Mouse (Mus musculus): ENCODE results near the gene Rab36. TPM values are rescaled to one million over a fixed set of nuclear protein-coding genes. Genes with fewer than 3 reads are reported as not detected.

Gene Rab36
- polyA plus RNA-seq, 1 experiment from 2014 or later: 1.9 TPM

- Histone ChIP-seq H3K27ac (replicated peaks) (peak overlapping the region; percentile 45; the same call in 1 of the 2 replicates), H3K4me3 (ENCODE audit: low read depth, low read length) (peak overlapping the region; percentile 82), H3K4me1 (replicated peaks; ENCODE audit: control insufficient read depth, insufficient read depth) (peaks cover 12% of the 10 kb centered on the region; the same call in 1 of the 2 replicates), H3K9me3 (ENCODE audit: control insufficient read depth, low read length) (no peaks in the 10 kb centered on the region), H3K36me3 (ENCODE audit: control insufficient read depth, insufficient read depth, low read length) (no peaks in the 10 kb centered on the region), H3K27me3 (ENCODE audit: control insufficient read depth, insufficient read depth, low read length) (no peaks in the 10 kb centered on the region), H3K9ac (ENCODE audit: low read length) (peak overlapping the region; percentile 82), H3K4me2 (replicated peaks; ENCODE audit: low read depth) (peak overlapping the region; percentile 86)
- TF ChIP-seq EP300 (optimal IDR thresholded peaks at IDR 0.05) (no peak), CTCF (IDR thresholded peaks at IDR 0.05; ENCODE audit: low read depth) (no peak)
- whole genome bisulfite sequencing: 7% methylated on average over 71 of the region's 71 CpGs
- DNase-seq (ENCODE audit: low spot score) (peak; percentile 33), ATAC-seq (ENCODE audit: low FRiP score, low TSS enrichment) (no peak)
These were observed 24.7 kb downstream of the Rab36 start for GRCm38 (mm10) chr10:75061341-75062188.

- peak overlapping the region; percentile 82 for H3K9ac ChIP-seq (ENCODE audit: low read length)
- no peak for ATAC-seq (ENCODE audit: low FRiP score, low TSS enrichment)
- H3K27me3 ChIP-seq (ENCODE audit: control insufficient read depth, insufficient read depth, low read length): no peaks in the 10 kb centered on the region
- 26% methylated on average over 6 of the region's 6 CpGs for WGBS
- H3K4me3 ChIP-seq (ENCODE audit: low read depth, low read length): peak overlapping the region; percentile 82
- DNase-seq (ENCODE audit: low spot score): peak; percentile 31
- H3K4me1 ChIP-seq (replicated peaks; ENCODE audit: control insufficient read depth, insufficient read depth): peaks cover 12% of the 10 kb centered on the region; the same call in 1 of the 2 replicates
- H3K9me3 ChIP-seq (ENCODE audit: control insufficient read depth, low read length): no peaks in the 10 kb centered on the region
- H3K4me2 ChIP-seq (replicated peaks; ENCODE audit: low read depth): peak overlapping the region; percentile 86
- TF ChIP-seq CTCF (IDR thresholded peaks at IDR 0.05; ENCODE audit: low read depth): no peak
- TF ChIP-seq EP300 (optimal IDR thresholded peaks at IDR 0.05): no peak
- no peaks in the 10 kb centered on the region for H3K36me3 ChIP-seq (ENCODE audit: control insufficient read depth, insufficient read depth, low read length)
- H3K27ac ChIP-seq (replicated peaks): no peak overlapping the region
These were observed 25.3 kb downstream of the Rab36 start for GRCm38 (mm10) chr10:75062189-75062561.

DNA sequence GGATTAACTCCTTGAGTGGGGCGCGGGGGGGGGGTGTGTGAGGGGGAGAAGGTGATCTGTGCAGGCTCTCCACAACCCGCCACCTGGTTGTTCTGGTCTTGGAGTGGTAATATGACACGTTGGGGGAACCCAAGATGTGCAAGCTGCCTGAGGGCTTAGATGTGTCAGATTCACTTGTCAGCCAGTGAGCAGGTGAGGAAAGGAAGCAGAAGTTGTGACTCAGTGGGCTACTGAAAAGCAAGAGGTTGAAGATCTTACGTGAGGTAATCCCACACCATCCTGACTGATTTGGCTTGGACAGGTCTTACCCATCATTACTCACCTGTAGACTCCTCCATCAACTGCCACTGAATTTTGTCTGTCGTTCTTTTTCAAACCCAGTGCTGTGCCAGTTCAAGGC, 25.8 kb downstream of the Rab36 start:
- H3K4me2 ChIP-seq (replicated peaks; ENCODE audit: low read depth): peak overlapping the region; percentile 86
- TF ChIP-seq CTCF (IDR thresholded peaks at IDR 0.05; ENCODE audit: low read depth): no peak
- TF ChIP-seq EP300 (optimal IDR thresholded peaks at IDR 0.05): no peak
- ATAC-seq (ENCODE audit: low FRiP score, low TSS enrichment): no peak
- no peaks in the 10 kb centered on the region for H3K9me3 ChIP-seq (ENCODE audit: control insufficient read depth, low read length)
- no peaks in the 10 kb centered on the region for H3K36me3 ChIP-seq (ENCODE audit: control insufficient read depth, insufficient read depth, low read length)
- no peaks in the 10 kb centered on the region for H3K27me3 ChIP-seq (ENCODE audit: control insufficient read depth, insufficient read depth, low read length)
- no peak overlapping the region for H3K27ac ChIP-seq (replicated peaks)
- whole genome bisulfite sequencing: 33% methylated on average over 6 of the region's 6 CpGs
- no peak overlapping the region for H3K9ac ChIP-seq (ENCODE audit: low read length)
- peaks cover 12% of the 10 kb centered on the region; the same call in 1 of the 2 replicates for H3K4me1 ChIP-seq (replicated peaks; ENCODE audit: control insufficient read depth, insufficient read depth)
- peak overlapping the region; percentile 82 for H3K4me3 ChIP-seq (ENCODE audit: low read depth, low read length)
- no peak for DNase-seq (ENCODE audit: low spot score)

DNA sequence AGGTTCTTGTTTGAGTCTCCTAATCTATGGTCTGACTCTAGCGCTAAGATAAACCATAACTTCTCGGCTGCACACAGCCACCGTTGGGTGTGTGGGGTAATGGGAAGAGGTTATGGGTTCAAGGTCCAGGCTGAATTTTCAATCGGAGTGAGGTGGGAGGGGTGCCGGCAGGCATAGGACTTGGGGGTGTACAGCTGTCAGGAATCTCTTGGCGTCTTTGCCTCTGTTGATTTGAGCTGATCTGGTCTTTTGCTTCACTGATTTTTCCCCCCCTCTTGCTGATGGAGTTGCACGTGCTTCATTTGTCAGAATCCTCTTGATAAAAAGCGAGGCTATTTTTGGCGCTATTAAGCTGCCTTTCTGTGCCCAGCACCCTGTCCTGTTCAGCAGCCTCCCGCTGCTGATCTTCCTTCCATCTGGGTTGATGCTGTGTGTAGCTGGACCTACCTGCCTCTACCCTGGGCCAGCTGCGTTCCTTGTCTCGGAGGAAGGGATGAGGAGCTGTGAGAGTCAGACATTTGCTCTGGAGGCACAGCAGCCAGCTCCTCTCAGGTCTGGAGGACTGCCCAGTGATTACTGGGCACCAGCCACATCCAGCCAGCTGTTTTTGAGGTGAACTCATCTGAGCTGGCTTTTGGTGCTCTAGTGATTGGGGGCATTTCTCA, 26.6 kb downstream of the Rab36 start:
- 38% methylated on average over 12 of the region's 12 CpGs for whole genome bisulfite sequencing
- Histone ChIP-seq H3K4me1 (replicated peaks; ENCODE audit: control insufficient read depth, insufficient read depth) (peaks cover 12% of the 10 kb centered on the region; the same call in 1 of the 2 replicates), H3K9me3 (ENCODE audit: control insufficient read depth, low read length) (no peaks in the 10 kb centered on the region), H3K4me2 (replicated peaks; ENCODE audit: low read depth) (peak overlapping the region; percentile 86), H3K4me3 (ENCODE audit: low read depth, low read length) (0 out of 2 replicates have a peak overlapping the region, but pooled peaks have one; percentile 13), H3K27ac (replicated peaks) (no peak overlapping the region), H3K36me3 (ENCODE audit: control insufficient read depth, insufficient read depth, low read length) (no peaks in the 10 kb centered on the region), H3K9ac (ENCODE audit: low read length) (peak overlapping the region; percentile 31; the same call in 1 of the 2 replicates), H3K27me3 (ENCODE audit: control insufficient read depth, insufficient read depth, low read length) (no peaks in the 10 kb centered on the region)
- ATAC-seq (ENCODE audit: low FRiP score, low TSS enrichment): no peak
- no peak for TF ChIP-seq EP300 (optimal IDR thresholded peaks at IDR 0.05)
- TF ChIP-seq CTCF (IDR thresholded peaks at IDR 0.05; ENCODE audit: low read depth): no peak
- DNase-seq (ENCODE audit: low spot score): peak; percentile 29

DNA sequence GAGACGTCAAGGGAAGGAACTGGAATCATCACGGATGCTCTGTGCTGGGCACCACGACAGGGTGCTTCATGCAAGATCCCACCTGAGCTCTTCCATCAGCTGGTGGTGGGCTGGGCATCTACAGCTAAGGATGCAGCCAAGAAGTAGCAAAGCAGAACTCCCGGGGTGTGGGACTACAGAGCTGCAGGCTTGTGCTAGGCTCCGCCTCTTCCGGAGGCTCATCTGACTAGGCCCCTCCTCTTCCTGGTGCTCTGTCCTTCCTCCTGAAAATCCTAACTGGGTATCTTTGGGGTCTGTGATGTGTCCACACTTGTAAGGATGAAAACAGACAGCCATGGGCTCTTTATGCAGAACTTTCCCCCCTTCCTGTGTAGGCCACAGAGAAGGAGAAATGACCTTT, 28.8 kb downstream of the Rab36 start:
- H3K36me3 ChIP-seq (ENCODE audit: control insufficient read depth, insufficient read depth, low read length): no peaks in the 10 kb centered on the region
- TF ChIP-seq EP300 (optimal IDR thresholded peaks at IDR 0.05) (no peak), CTCF (IDR thresholded peaks at IDR 0.05; ENCODE audit: low read depth) (no peak)
- H3K4me1 ChIP-seq (replicated peaks; ENCODE audit: control insufficient read depth, insufficient read depth): peaks cover 12% of the 10 kb centered on the region; the same call in 1 of the 2 replicates

More for the DNA sequence above, 28.8 kb downstream of the Rab36 start:
- Histone ChIP-seq H3K4me3 (ENCODE audit: low read depth, low read length) (no peak overlapping the region), H3K27me3 (ENCODE audit: control insufficient read depth, insufficient read depth, low read length) (no peaks in the 10 kb centered on the region), H3K4me2 (replicated peaks; ENCODE audit: low read depth) (no peak overlapping the region), H3K9me3 (ENCODE audit: control insufficient read depth, low read length) (no peaks in the 10 kb centered on the region), H3K9ac (ENCODE audit: low read length) (no peak overlapping the region), H3K27ac (replicated peaks) (no peak overlapping the region)
- ATAC-seq (ENCODE audit: low FRiP score, low TSS enrichment) (no peak), DNase-seq (ENCODE audit: low spot score) (no peak)
- WGBS: 84% methylated on average over 6 of the region's 6 CpGs

Measured in stomach, postnatal 0 days (tissue).